Mouse (Mus musculus) CH12.LX (cell line): ENCODE results near the gene Inpp1. TPM values are rescaled to one million over a fixed set of nuclear protein-coding genes. Genes with fewer than 3 reads are reported as not detected.
A peak's percentile ranks its signal among the peaks of the same experiment; 100 is the strongest.

Experiments used
- DNase-seq: peaks from one replicate; pipeline ENCODE4 v3.0.0-alpha.2; 2013; ENCODE audit errors: extremely low read depth
- H3K27ac ChIP-seq: 2 replicates; pipeline ENCODE4 v1.5.1; 2012; ENCODE audit warnings: low read depth, mild to moderate bottlenecking, control low read depth, moderate library complexity; ENCODE audit not compliant: insufficient read depth
- H3K27me3 ChIP-seq: replicated peaks from 2 replicates; pipeline ENCODE3; 2012; ENCODE audit warnings: inconsistent platforms
- H3K36me3 ChIP-seq, 2 experiments: replicated peaks in 1 of 2; 2 replicates each; pipeline versions ENCODE3 to v1.6.1; 2012; ENCODE audit warnings: inconsistent platforms in 1 of 2, low read length in 1 of 2, mild to moderate bottlenecking in 1 of 2, mixed read lengths in 1 of 2, moderate library complexity in 1 of 2; ENCODE audit not compliant: control insufficient read depth in 1 of 2, insufficient read depth in 1 of 2
- H3K4me1 ChIP-seq, 2 experiments: 2 replicates each; pipeline ENCODE4 v1.6.1; 2012; ENCODE audit warnings: inconsistent platforms in 1 of 2, moderate library complexity in 1 of 2; ENCODE audit not compliant: insufficient read depth in 2 of 2, control insufficient read depth in 1 of 2
- H3K4me2 ChIP-seq: 2 replicates; pipeline ENCODE4 v1.6.1; 2012; ENCODE audit warnings: low read depth, mild to moderate bottlenecking, control low read depth; ENCODE audit not compliant: poor library complexity, insufficient read depth, severe bottlenecking
- H3K4me3 ChIP-seq, 3 experiments: fragments of 150-350 bp in 1 of 3; sonication (generic) in 1 of 3; replicated peaks in 1 of 3; 2 replicates each; pipeline versions ENCODE3 to v1.5.1; 2011 to 2012; ENCODE audit warnings: low read depth in 2 of 3, low read length in 2 of 3, mild to moderate bottlenecking in 2 of 3, moderate library complexity in 2 of 3, control low read depth in 1 of 3, improper control_type of control experiment in 1 of 3, inconsistent platforms in 1 of 3, mixed read lengths in 1 of 3; ENCODE audit not compliant: poor library complexity in 1 of 3
- H3K79me2 ChIP-seq: replicated peaks from 2 replicates; pipeline ENCODE4 v1.6.1; 2012; ENCODE audit warnings: mild to moderate bottlenecking, moderate library complexity; ENCODE audit not compliant: control insufficient read depth, poor library complexity, insufficient read depth, severe bottlenecking; ENCODE audit errors: extremely low read depth
- H3K9ac ChIP-seq: 2 replicates; pipeline ENCODE4 v1.6.1; 2012; ENCODE audit warnings: low read depth, mild to moderate bottlenecking, control low read depth, moderate library complexity; ENCODE audit not compliant: insufficient read depth
- H3K9me3 ChIP-seq: replicated peaks from 2 replicates; pipeline ENCODE3; 2012; ENCODE audit warnings: low read length, inconsistent platforms, mixed read lengths
- BHLHE40 ChIP-seq: IDR thresholded peaks from 2 replicates; pipeline ENCODE4 v1.6.1; 2011; ENCODE audit warnings: mild to moderate bottlenecking, low read depth, low read length, improper control_type of control experiment
- CHD1 ChIP-seq: IDR thresholded peaks from 2 replicates; pipeline ENCODE4 v1.6.1; 2012; ENCODE audit warnings: low read depth, low read length, improper control_type of control experiment, inconsistent platforms
- CHD2 ChIP-seq: IDR thresholded peaks from 2 replicates; pipeline ENCODE4 v1.6.1; 2011; ENCODE audit warnings: low read length, improper control_type of control experiment
- CTCF ChIP-seq, 2 experiments: IDR thresholded peaks in 1 of 2; conservative IDR thresholded peaks in 1 of 2; 2 replicates each; pipeline ENCODE4 v1.5.1; 2011 to 2012; ENCODE audit warnings: low read depth in 2 of 2, low read length in 2 of 2, improper control_type of control experiment in 1 of 2, inconsistent platforms in 1 of 2, mild to moderate bottlenecking in 1 of 2, moderate library complexity in 1 of 2
- E2F4 ChIP-seq: IDR thresholded peaks from 2 replicates; pipeline ENCODE4 v1.6.1; 2011; ENCODE audit warnings: low read depth, low read length, improper control_type of control experiment; ENCODE audit not compliant: insufficient replicate concordance
- ELF1 ChIP-seq: IDR thresholded peaks from 2 replicates; pipeline ENCODE4 v1.6.1; 2014; ENCODE audit warnings: low read depth, mild to moderate bottlenecking, inconsistent platforms, low read length, improper control_type of control experiment
- EP300 ChIP-seq: IDR thresholded peaks from 2 replicates; pipeline ENCODE4 v1.6.1; 2011; ENCODE audit warnings: low read length, improper control_type of control experiment
- ETS1 ChIP-seq: conservative IDR thresholded peaks from 2 replicates; pipeline ENCODE4 v1.6.1; 2012; ENCODE audit warnings: low read depth, mild to moderate bottlenecking, inconsistent platforms, low read length, improper control_type of control experiment, moderate library complexity
- GABPA ChIP-seq: IDR thresholded peaks from 2 replicates; pipeline ENCODE4 v1.6.1; 2012; ENCODE audit warnings: low read depth, low read length, improper control_type of control experiment, inconsistent platforms; ENCODE audit not compliant: insufficient replicate concordance
- HCFC1 ChIP-seq: IDR thresholded peaks from 2 replicates; pipeline ENCODE4 v1.6.1; 2012; ENCODE audit warnings: low read depth, mild to moderate bottlenecking, inconsistent platforms, low read length, improper control_type of control experiment
- IRF4 ChIP-seq: IDR thresholded peaks from 2 replicates; pipeline ENCODE4 v1.6.1; 2014; ENCODE audit warnings: low read depth, mild to moderate bottlenecking, inconsistent platforms, low read length, improper control_type of control experiment
- JUN ChIP-seq: IDR thresholded peaks from 2 replicates; pipeline ENCODE4 v1.6.1; 2011; ENCODE audit warnings: low read depth, mild to moderate bottlenecking, low read length, improper control_type of control experiment, moderate library complexity; ENCODE audit not compliant: insufficient read depth
- JUND ChIP-seq: conservative IDR thresholded peaks from 2 replicates; pipeline ENCODE4 v1.6.1; 2011; ENCODE audit warnings: low read depth, low read length, improper control_type of control experiment
- KAT2A ChIP-seq: IDR thresholded peaks from 2 replicates; pipeline ENCODE4 v1.6.1; 2012; ENCODE audit warnings: low read length, improper control_type of control experiment, inconsistent platforms; ENCODE audit not compliant: insufficient replicate concordance
- MAFK ChIP-seq: IDR thresholded peaks from 2 replicates; pipeline ENCODE4 v1.6.1; 2011; ENCODE audit warnings: low read length, improper control_type of control experiment; ENCODE audit not compliant: insufficient replicate concordance
- MAX ChIP-seq: IDR thresholded peaks from 2 replicates; pipeline ENCODE4 v1.6.1; 2011; ENCODE audit warnings: low read length, improper control_type of control experiment
- MAZ ChIP-seq: IDR thresholded peaks from 2 replicates; pipeline ENCODE4 v1.6.1; 2012; ENCODE audit warnings: low read depth, mild to moderate bottlenecking, inconsistent platforms, low read length, improper control_type of control experiment, moderate library complexity
- MEF2A ChIP-seq: IDR thresholded peaks from 2 replicates; pipeline ENCODE4 v1.6.1; 2014; ENCODE audit warnings: low read depth, mild to moderate bottlenecking, inconsistent platforms, low read length, improper control_type of control experiment, borderline replicate concordance
- MXI1 ChIP-seq: IDR thresholded peaks from 2 replicates; pipeline ENCODE4 v1.6.1; 2011; ENCODE audit warnings: mild to moderate bottlenecking, low read depth, low read length, improper control_type of control experiment
- MYC ChIP-seq: IDR thresholded peaks from 2 replicates; pipeline ENCODE4 v1.6.1; 2011; ENCODE audit warnings: low read depth, mild to moderate bottlenecking, improper control_type of control experiment, low read length
- NELFE ChIP-seq: IDR thresholded peaks from 2 replicates; pipeline ENCODE4 v1.6.1; 2011; ENCODE audit warnings: low read depth, low read length, improper control_type of control experiment
- NRF1 ChIP-seq: IDR thresholded peaks from 2 replicates; pipeline ENCODE4 v1.6.1; 2014; ENCODE audit warnings: low read depth, mild to moderate bottlenecking, inconsistent platforms, low read length, improper control_type of control experiment, moderate library complexity
- PAX5 ChIP-seq: IDR thresholded peaks from 2 replicates; pipeline ENCODE4 v1.6.1; 2012; ENCODE audit warnings: low read length, inconsistent platforms, mixed read lengths
- POLR2A ChIP-seq: IDR thresholded peaks from 2 replicates; pipeline ENCODE4 v1.6.1; 2011; ENCODE audit warnings: low read depth, mild to moderate bottlenecking, improper control_type of control experiment, low read length
- POLR2AphosphoS2 ChIP-seq: IDR thresholded peaks from 2 replicates; pipeline ENCODE4 v1.6.1; 2011; ENCODE audit warnings: low read depth, low read length, improper control_type of control experiment
- RAD21 ChIP-seq: IDR thresholded peaks from 2 replicates; pipeline ENCODE4 v1.6.1; 2011; ENCODE audit warnings: low read depth, mild to moderate bottlenecking, low read length, improper control_type of control experiment, moderate library complexity
- RCOR1 ChIP-seq: conservative IDR thresholded peaks from 2 replicates; pipeline ENCODE4 v1.6.1; 2012; ENCODE audit warnings: low read depth, mild to moderate bottlenecking, inconsistent platforms, low read length, improper control_type of control experiment
- SIN3A ChIP-seq: IDR thresholded peaks from 2 replicates; pipeline ENCODE4 v1.6.1; 2012; ENCODE audit warnings: low read length, improper control_type of control experiment, inconsistent platforms
- SMC3 ChIP-seq: IDR thresholded peaks from 2 replicates; pipeline ENCODE4 v1.6.1; 2011; ENCODE audit warnings: low read depth, low read length, improper control_type of control experiment
- TCF12 ChIP-seq: IDR thresholded peaks from 2 replicates; pipeline ENCODE4 v1.6.1; 2014; ENCODE audit warnings: low read depth, mild to moderate bottlenecking, inconsistent platforms, low read length, improper control_type of control experiment
- UBTF ChIP-seq: IDR thresholded peaks from 2 replicates; pipeline ENCODE4 v1.6.1; 2012; ENCODE audit warnings: low read depth, mild to moderate bottlenecking, inconsistent platforms, low read length, improper control_type of control experiment, moderate library complexity
- USF1 ChIP-seq: IDR thresholded peaks from 2 replicates; pipeline ENCODE4 v1.6.1; 2014; ENCODE audit warnings: low read depth, mild to moderate bottlenecking, inconsistent platforms, low read length, improper control_type of control experiment
- USF2 ChIP-seq: conservative IDR thresholded peaks from 2 replicates; pipeline ENCODE4 v1.6.1; 2011; ENCODE audit warnings: low read depth, low read length, improper control_type of control experiment
- ZC3H11A ChIP-seq: IDR thresholded peaks from 2 replicates; pipeline ENCODE4 v1.6.1; 2012; ENCODE audit warnings: low read depth, mild to moderate bottlenecking, inconsistent platforms, low read length, improper control_type of control experiment
- ZMIZ1 ChIP-seq: IDR thresholded peaks from 2 replicates; pipeline ENCODE4 v1.6.1; 2012; ENCODE audit warnings: low read depth, mild to moderate bottlenecking, inconsistent platforms, low read length, improper control_type of control experiment
- ZNF384 ChIP-seq: IDR thresholded peaks from 2 replicates; pipeline ENCODE4 v1.6.1; 2012; ENCODE audit warnings: low read depth, low read length, improper control_type of control experiment, inconsistent platforms
- dilution Hi-C: fragments of 300-500 bp; cut with MboI; formaldehyde crosslinking; loops from 2 replicates; pipeline ENCODE4 v1.14.3; 2020; ENCODE audit warnings: low sequenced_read_pairs; ENCODE audit not compliant: extremely low pct_unique_long_range_greater_than_20kb, extremely low pct_ligation_motif_present
- in situ Hi-C: fragments of 300-500 bp; cut with MboI; formaldehyde crosslinking; loops from 3 replicates; pipeline ENCODE4 v1.14.3; 2019; ENCODE audit warnings: low sequenced_read_pairs, low pct_ligation_motif_present, low pct_unique_long_range_greater_than_20kb, mixed read lengths
- polyA plus RNA-seq: library from polyadenylated mRNA; unstranded; fragments of >175 nt; gene quantifications from 2 replicates; pipeline ENCODE4 v1.2.1, GENCODE M21; 2012; ENCODE audit warnings: low read depth; ENCODE audit not compliant: insufficient read length
- total RNA-seq, 2 experiments: library from RNA; depleted of rRNA; stranded (reverse); fragments of 300-350 nt in 1 of 2; fragments of >200 nt in 1 of 2; gene quantifications; 2 replicates each; pipeline ENCODE4 v1.2.3; 2012 to 2014

Inpp1 gene
- total and polyA plus RNA-seq, 3 experiments = 9.2 to 14.8 (median 10.0) TPM

- TF ChIP-seq POLR2A (no peak; the same call in 1 of the 2 replicates), JUN (peak; percentile 29; the same call in 1 of the 2 replicates), NRF1 (no peak), MAZ (no peak), NELFE (peak; percentile 45; the same call in 1 of the 2 replicates), CTCF (conservative IDR thresholded peaks at IDR 0.05 in 1 of 2, IDR thresholded peaks at IDR 0.05 in 1 of 2; ENCODE audit: low read depth in 2 of 2, low read length in 2 of 2) (no peak), MAFK (no peak), MYC (no peak), KAT2A (no peak), PAX5 (no peak), BHLHE40 (no peak; the same call in 1 of the 2 replicates), POLR2AphosphoS2 (no peak), HCFC1 (no peak), ETS1 (peak; percentile 81), MEF2A (no peak), RCOR1 (no peak), ZMIZ1 (no peak), GABPA (no peak), MXI1 (peak; percentile 65), TCF12 (peak; percentile 60; the same call in 1 of the 2 replicates), USF1 (no peak), ZC3H11A (no peak), JUND (peak; percentile 39; the same call in 1 of the 2 replicates), ELF1 (no peak), SMC3 (no peak), ZNF384 (no peak), EP300 (peak; percentile 46; the same call in 1 of the 2 replicates), CHD2 (no peak), CHD1 (no peak), E2F4 (no peak), MAX (peak; percentile 27; the same call in 1 of the 2 replicates), SIN3A (peak; percentile 70; the same call in 1 of the 2 replicates), IRF4 (peak; percentile 51; the same call in 1 of the 2 replicates), USF2 (no peak), RAD21 (no peak), UBTF (no peak)
- Histone ChIP-seq H3K9me3 (no peaks in the 10 kb centered on the region), H3K4me3 (peak overlapping the region; percentile 16 to 41 (median 23)), H3K27me3 (no peaks in the 10 kb centered on the region), H3K79me2 (no peaks in the 10 kb centered on the region; the same call in 1 of the 2 replicates), H3K4me1 (peaks cover 15 to 83% of the 10 kb centered on the region in 2 experiments), H3K27ac (peak overlapping the region; percentile 58), H3K4me2 (peak overlapping the region; percentile 92), H3K36me3 (peaks cover 6 to 15% of the 10 kb centered on the region in 2 experiments), H3K9ac (peak overlapping the region; percentile 70)
- peak; percentile 50 for DNase-seq
- dilution Hi-C loops (no loop called here), in situ Hi-C loops (no loop called here)
These were observed 18.3 kb downstream of the Inpp1 start for GRCm38 (mm10) chr1:52799056-52799726.
